Mouse (Mus musculus) 3T3-L1 (cell line): Measurements from ENCODE around the gene Neto2.
"Not testable (repeated sequence)": the region's sequence is repeated elsewhere in the genome, so short reads cannot be mapped to it uniquely, and the experiment has no call there.

ENCODE experiments used
- DNase-seq: peaks from one replicate; pipeline ENCODE4 v3.0.0-alpha.2; 2015; ENCODE audit warnings: low read depth, low spot score

The Neto2 gene

GRCm38 (mm10) chr8:85700751-85701351 is at the start of gene Neto2:
Neto2 (minus strand) TSS chr8:85700924.
- no peak for DNase-seq

DNA sequence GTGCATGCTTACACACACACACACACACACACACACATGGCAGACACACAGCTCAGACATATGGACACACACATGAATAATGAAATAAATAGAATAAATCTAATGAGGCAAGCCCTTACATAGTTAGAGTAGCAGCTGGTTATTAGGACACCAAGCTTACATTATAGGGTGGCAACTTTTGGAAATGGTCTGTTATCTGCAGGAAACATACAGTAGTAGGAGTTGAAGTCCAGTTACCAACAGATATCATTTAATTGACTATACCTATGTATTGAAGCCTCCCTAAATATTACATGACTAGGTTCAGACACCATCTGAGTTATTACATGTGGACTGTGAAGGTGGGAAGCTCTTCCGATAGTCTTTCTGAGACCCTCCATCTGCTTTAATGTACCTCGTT is 44.3 kb upstream of the Neto2 start:
- DNase-seq = no peak

DNA sequence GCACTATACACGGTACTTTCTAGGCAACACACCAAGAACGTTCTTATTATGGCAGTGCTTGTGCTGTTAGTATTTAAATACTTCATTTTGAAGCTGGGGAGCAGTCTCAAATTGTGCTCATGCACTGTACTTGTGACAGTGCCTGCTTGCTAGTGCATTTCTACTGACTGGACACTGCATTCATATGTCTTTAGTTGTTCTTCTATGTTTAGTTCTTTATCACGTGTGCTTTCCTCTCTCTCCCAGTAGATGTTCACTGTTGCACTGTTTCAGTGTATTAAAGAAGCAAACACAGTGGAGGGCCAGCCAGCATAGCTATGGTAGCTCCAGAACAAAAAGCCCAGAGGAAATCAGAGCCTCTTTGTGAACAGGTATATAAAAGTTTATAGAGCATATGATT is 29.8 kb upstream of the Neto2 start:
- DNase-seq = no peak

GRCm38 (mm10) chr8:85717271-85717670 is 16.5 kb upstream of the Neto2 start:
- no peak for DNase-seq

DNA sequence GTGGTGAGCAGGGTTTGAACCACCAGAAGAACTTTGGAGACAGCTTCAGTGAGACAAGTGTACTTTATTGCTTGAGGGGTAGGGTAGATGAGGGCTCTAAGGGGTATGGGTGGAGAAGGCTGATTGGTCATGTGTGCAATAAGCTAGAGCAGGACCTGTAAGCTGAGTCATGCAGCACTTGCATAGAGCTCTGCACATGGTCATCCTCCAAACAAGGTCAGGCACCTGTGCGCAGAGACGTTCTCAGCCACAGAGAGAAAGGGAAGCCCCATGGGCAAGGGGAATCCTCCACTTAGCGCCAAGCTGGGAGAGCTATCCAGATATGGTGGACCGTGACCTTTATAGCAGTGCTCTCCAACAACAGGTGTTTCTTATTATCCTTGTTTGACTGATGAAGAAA is 16.0 kb upstream of the Neto2 start:
- DNase-seq = no peak

- DNase-seq = no peak
Measured at GRCm38 (mm10) chr8:85706988-85707387, 6.3 kb upstream of the Neto2 start.

GRCm38 (mm10) chr8:85700101-85700750 is 498 bp downstream of the Neto2 start:
- DNase-seq = no peak

GRCm38 (mm10) chr8:85699051-85699450 is 1.7 kb downstream of the Neto2 start:
- peak; percentile 82 for DNase-seq

GRCm38 (mm10) chr8:85665146-85665545 is 35.6 kb downstream of the Neto2 start:
- DNase-seq = peak; percentile 73

- peak; percentile 92 for DNase-seq
Measured at GRCm38 (mm10) chr8:85661995-85662394, 38.7 kb downstream of the Neto2 start.

- no peak for DNase-seq
Measured at GRCm38 (mm10) chr8:85651201-85651600, 49.5 kb downstream of the Neto2 start.

DNA sequence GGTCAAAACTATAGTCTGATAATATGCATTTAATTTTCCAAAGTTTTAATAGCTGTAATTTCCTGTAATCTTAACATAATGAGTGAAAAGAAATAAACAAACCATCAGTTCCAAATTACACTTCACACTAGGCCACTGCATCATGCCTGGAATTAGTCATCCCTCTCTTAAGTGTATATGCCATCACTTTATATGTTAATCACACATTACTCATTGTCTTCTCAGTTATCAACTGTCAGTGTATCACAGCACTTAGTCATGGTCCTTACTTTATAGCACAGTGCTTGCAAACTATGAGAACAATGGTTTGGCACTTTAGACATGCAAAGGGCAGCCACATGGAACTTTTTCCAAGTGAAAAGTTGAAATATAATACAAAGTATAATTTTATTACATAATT is 52.2 kb downstream of the Neto2 start:
- DNase-seq = peak; percentile 58

- DNase-seq = peak; percentile 26
Measured at GRCm38 (mm10) chr8:85644921-85645665, 55.6 kb downstream of the Neto2 start.

GRCm38 (mm10) chr8:85624450-85624849 is 76.3 kb downstream of the Neto2 start:
- DNase-seq = no peak

DNA sequence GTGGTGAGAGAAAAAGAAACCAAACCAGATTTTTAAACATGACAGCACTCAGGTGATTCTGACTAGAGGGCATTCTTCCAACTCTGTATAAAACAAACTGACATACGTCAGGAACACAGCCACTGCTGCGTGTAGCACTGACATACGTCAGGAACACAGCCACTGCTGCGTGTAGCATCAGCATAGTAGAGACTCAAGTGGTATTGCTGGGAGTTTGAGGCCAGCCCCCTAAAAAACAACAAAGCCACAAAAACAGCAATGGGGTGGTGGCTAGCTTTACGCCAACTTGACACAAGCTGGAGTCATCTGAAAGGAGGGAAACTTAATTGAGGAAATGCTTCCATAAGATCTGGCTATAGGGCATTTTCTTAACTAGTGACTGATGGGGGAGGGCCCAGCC is 77.5 kb downstream of the Neto2 start:
- DNase-seq = no peak

DNA sequence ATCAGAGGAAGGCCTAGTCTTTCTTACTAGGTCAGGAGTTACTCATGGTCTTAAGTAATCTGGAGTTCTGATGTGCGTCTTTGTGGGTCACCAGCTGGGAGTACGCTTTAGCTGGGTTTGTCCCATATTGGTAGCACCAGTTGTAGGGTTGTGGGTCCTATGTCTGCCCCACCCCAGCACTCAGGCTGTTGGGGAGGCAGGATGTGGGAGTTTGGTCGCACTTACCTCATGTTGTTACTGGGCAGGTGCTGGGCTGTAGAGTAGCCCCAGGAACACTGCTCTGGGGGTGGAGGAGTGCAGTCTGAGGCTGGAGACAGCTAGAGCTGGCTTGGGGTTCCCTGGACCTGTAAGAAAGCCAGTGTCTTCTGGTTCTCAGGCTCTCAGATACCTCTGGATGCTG is 81.9 kb downstream of the Neto2 start:
- no peak for DNase-seq

DNA sequence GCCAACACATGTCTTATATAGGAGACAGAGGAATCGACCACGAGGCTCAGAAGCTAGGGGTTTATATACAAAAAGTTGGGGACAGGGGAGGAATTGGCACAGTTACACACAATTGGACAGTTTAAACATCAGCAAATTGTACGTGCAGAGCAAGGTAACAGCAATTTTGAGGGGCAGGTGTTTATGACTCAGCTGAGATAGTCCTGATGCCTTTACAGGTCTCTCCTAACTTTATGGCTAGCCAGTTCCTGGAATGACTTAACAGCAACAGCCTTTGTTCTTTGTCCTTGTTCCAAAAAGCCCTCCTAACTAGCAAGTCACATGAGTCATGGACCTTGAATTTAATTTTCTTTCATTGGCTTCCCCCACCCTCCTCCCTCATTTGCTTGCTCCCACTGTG is 83.6 kb downstream of the Neto2 start:
- not testable (repeated sequence) for DNase-seq

DNA sequence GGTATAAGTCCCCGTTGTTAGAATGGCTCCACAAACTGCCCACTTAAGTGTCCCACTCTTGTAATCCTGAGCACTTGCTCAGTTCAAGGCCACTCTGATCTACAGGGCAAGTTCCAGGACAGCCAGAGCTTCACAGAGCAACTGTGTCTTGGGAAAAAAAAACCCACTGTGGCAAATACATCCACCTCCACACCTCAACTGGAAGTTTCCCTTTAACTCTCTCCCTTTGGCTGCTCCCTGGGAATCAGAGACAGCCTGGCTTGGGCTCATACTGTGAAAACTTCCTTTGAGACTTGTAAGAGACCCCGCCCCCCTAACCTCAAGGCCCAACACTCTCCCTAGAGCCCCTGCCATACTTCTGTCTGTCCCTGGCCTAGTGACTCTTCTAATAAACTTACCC is 91.9 kb downstream of the Neto2 start:
- DNase-seq = no peak

DNA sequence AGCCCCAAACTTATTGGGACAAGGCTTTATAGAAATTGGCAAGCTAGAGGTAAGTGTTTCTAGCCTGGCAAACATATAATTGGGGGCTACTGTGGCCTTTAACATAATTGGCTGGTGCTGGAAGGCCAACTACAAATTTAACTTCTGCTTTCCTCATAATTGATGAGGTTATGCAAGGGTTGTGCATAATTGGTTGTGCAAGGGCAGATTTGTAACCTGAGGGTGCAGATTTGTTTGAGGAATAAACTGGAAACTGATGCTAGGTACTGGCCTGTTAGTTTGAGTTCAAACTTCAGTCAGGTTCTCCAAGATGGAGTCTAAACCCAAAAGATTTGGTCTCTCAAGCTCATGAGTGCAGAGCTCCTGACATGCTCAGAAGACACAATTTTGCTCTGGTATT is 92.9 kb downstream of the Neto2 start:
- DNase-seq = no peak

- peak; percentile 30 for DNase-seq
Measured at GRCm38 (mm10) chr8:85606974-85607373, 93.8 kb downstream of the Neto2 start.

DNA sequence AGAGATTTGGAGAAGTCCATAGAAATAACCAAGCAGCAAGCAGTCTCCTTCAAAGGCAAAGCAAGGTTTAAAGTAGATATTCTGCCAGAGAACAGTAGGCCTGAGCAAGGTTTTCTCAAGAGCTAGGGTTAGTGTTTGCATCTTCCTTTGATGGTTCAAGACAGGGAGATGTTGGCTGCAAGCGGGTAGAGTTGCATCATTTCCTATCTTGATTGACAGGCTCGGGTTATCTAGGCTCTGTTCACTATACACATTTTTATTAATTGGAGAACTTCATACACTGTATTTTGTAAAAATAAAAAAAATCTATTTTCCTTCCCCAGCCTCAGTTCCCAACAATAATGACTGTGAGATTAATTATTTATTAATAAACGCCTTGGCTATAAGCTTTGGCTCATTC is 94.2 kb downstream of the Neto2 start:
- DNase-seq = no peak

- DNase-seq = no peak
Measured at GRCm38 (mm10) chr8:85604201-85604600, 96.5 kb downstream of the Neto2 start.
